Mouse (Mus musculus) brain, adult 10 weeks (tissue): Measurements from ENCODE around the gene Ssrp1. TPM values are rescaled to one million over a fixed set of nuclear protein-coding genes. Genes with fewer than 3 reads are reported as not detected.

Experiments
- polyA plus RNA-seq: library from polyadenylated mRNA; stranded (reverse); fragments of 350-450 nt; fragmentation: Illumina TruSeq; extraction: RNeasy Lipid Tissue Mini Kit (QIAGEN cat#74804); gene quantifications from one replicate; pipeline ENCODE4 v1.2.3, GENCODE M21; 2015; ENCODE audit warnings: low read depth, low replicate concordance

The Ssrp1 gene
- polyA plus RNA-seq, result 93.8 TPM

GRCm38 (mm10) chr2:85037047-85038026 is at the start of gene Ssrp1, which contains the start of gene P2rx3:
TSS of gene Ssrp1 (plus strand) at chr2:85037234.
TSS of gene P2rx3 (minus strand) at chr2:85037462.

GRCm38 (mm10) chr2:84987930-84988329 is 49.1 kb upstream of the Ssrp1 start, which contains the start of gene Prg3:
TSS of gene Prg3 (plus strand) at chr2:84988215.

GRCm38 (mm10) chr2:85047596-85048167 is 10.6 kb downstream of the Ssrp1 start, which contains the start of gene Tnks1bp1:
TSS of gene Tnks1bp1 (plus strand) at chr2:85048022.

Other genes with a start within 250 kb of the Ssrp1 start
- gene Ube2l6, start 238.4 kb upstream of the Ssrp1 start, polyA plus RNA-seq, result 10.6 TPM
- gene Smtnl1, start 214.6 kb upstream of the Ssrp1 start, polyA plus RNA-seq, result not detected
- 96.8 TPM for gene Timm10, start 210.2 kb upstream of the Ssrp1 start, polyA plus RNA-seq
- gene Slc43a1, start 198.4 kb upstream of the Ssrp1 start, polyA plus RNA-seq, result not detected
- gene Rtn4rl2, start 150.5 kb upstream of the Ssrp1 start, polyA plus RNA-seq, result 36.4 TPM
- gene Slc43a3, start 100.7 kb upstream of the Ssrp1 start, polyA plus RNA-seq, result 1.1 TPM
- gene Prg2, start 56.8 kb upstream of the Ssrp1 start, polyA plus RNA-seq, result not detected
- not detected for gene Prg3, start 49.0 kb upstream of the Ssrp1 start, polyA plus RNA-seq
- gene P2rx3, start 228 bp downstream of the Ssrp1 start, polyA plus RNA-seq, result 2.0 TPM
- 39.5 TPM for gene Tnks1bp1, start 10.8 kb downstream of the Ssrp1 start, polyA plus RNA-seq
- gene Aplnr, start 99.0 kb downstream of the Ssrp1 start, polyA plus RNA-seq, result 0.12 TPM
- 25.6 TPM for gene Lrrc55, start 160.0 kb downstream of the Ssrp1 start, polyA plus RNA-seq